Mouse (Mus musculus) hindbrain, embryonic 10.5 days (tissue): ENCODE measurements around the gene Usp11. TPM values are rescaled to one million over a fixed set of nuclear protein-coding genes. Genes with fewer than 3 reads are reported as not detected.
"Not testable (repeated sequence)": the region's sequence is repeated elsewhere in the genome, so short reads cannot be mapped to it uniquely, and the experiment has no call there.

Source experiments
- DNase-seq: peaks from one replicate; pipeline ENCODE4 v3.0.0-alpha.2; 2017; ENCODE audit warnings: low spot score
- H3K27ac ChIP-seq: fragments of 300-500 bp; sonication (generic); 2 replicates; pipeline ENCODE4 v1.5.1; 2016; ENCODE audit warnings: mild to moderate bottlenecking, moderate library complexity
- H3K27me3 ChIP-seq: fragments of 300-500 bp; sonication (generic); 2 replicates; pipeline ENCODE4 v1.6.1; 2016; ENCODE audit warnings: mild to moderate bottlenecking; ENCODE audit not compliant: poor library complexity, insufficient read depth, severe bottlenecking
- H3K36me3 ChIP-seq: fragments of 300-500 bp; sonication (generic); 2 replicates; pipeline ENCODE4 v1.6.1; 2016; ENCODE audit warnings: mild to moderate bottlenecking, moderate library complexity
- H3K4me1 ChIP-seq: fragments of 300-500 bp; sonication (generic); replicated peaks from 2 replicates; pipeline ENCODE4 v1.6.1; 2016; ENCODE audit warnings: mild to moderate bottlenecking
- H3K4me3 ChIP-seq: fragments of 300-500 bp; sonication (generic); 2 replicates; pipeline ENCODE4 v1.5.1; 2016; ENCODE audit warnings: mild to moderate bottlenecking, moderate library complexity
- H3K9me3 ChIP-seq: fragments of 300-500 bp; sonication (generic); 2 replicates; pipeline ENCODE4 v1.6.1; 2016; ENCODE audit warnings: mild to moderate bottlenecking, moderate library complexity
- WGBS: fragments of 180-500 bp; shearing (Covaris S2); methylation state at CpG from one replicate; pipeline ENCODE4 v1.1.7; 2016; 5-methylcytosine and 5-hydroxymethylcytosine counted together
- polyA plus RNA-seq: library from polyadenylated mRNA; unstranded; fragments of >200 nt; fragmentation: Nextera tagmentation; extraction: Ambion mirVana; gene quantifications from 2 replicates; pipeline ENCODE4 v1.2.1, GENCODE M21; 2016

Usp11 gene
- polyA plus RNA-seq, 1 experiment from 2014 or later = 76.7 TPM

- H3K27ac ChIP-seq = no peak overlapping the region
- H3K4me3 ChIP-seq = no peak overlapping the region
- H3K27me3 ChIP-seq = no peaks in the 10 kb centered on the region
- 88% methylated on average over 4 of the region's 4 CpGs for WGBS
- no peaks in the 10 kb centered on the region for H3K4me1 ChIP-seq
- H3K9me3 ChIP-seq = 0 out of 2 replicates have a peak, but pooled peaks cover 2% of the 10 kb centered on the region
- no peak for DNase-seq
- H3K36me3 ChIP-seq = peaks cover 83% of the 10 kb centered on the region
Observed at GRCm38 (mm10) chrX:20695842-20696241, 7.9 kb upstream of the Usp11 start.

GRCm38 (mm10) chrX:20704295-20705082 is 783 bp downstream of the Usp11 start:
- H3K9me3 ChIP-seq = 0 out of 2 replicates have a peak, but pooled peaks cover 2% of the 10 kb centered on the region
- DNase-seq = peak; percentile 81
- 14% methylated on average over 32 of the region's 32 CpGs for WGBS

GRCm38 (mm10) chrX:20705083-20705402 is 1.3 kb downstream of the Usp11 start:
- peaks cover 8% of the 10 kb centered on the region; the same call in 1 of the 2 replicates for H3K36me3 ChIP-seq
- H3K27ac ChIP-seq = peak overlapping the region; percentile 90
- DNase-seq = no peak
- H3K27me3 ChIP-seq = no peaks in the 10 kb centered on the region
- H3K9me3 ChIP-seq = 0 out of 2 replicates have a peak, but pooled peaks cover 2% of the 10 kb centered on the region
- no peaks in the 10 kb centered on the region for H3K4me1 ChIP-seq
- 35% methylated on average over 3 of the region's 3 CpGs for WGBS
- H3K4me3 ChIP-seq = peak overlapping the region; percentile 68

More at GRCm38 (mm10) chrX:20704295-20705082, 783 bp downstream of the Usp11 start:
- no peaks in the 10 kb centered on the region for H3K27me3 ChIP-seq
- peak overlapping the region; percentile 90 for H3K27ac ChIP-seq
- H3K4me1 ChIP-seq = no peaks in the 10 kb centered on the region
- peaks cover 11% of the 10 kb centered on the region for H3K36me3 ChIP-seq
- H3K4me3 ChIP-seq = peak overlapping the region; percentile 68

GRCm38 (mm10) chrX:20728681-20729080 is 25.0 kb downstream of the Usp11 start:
- Histone ChIP-seq H3K4me3 (no peak overlapping the region), H3K27me3 (no peaks in the 10 kb centered on the region), H3K27ac (no peak overlapping the region), H3K4me1 (no peaks in the 10 kb centered on the region), H3K9me3 (no peaks in the 10 kb centered on the region), H3K36me3 (no peaks in the 10 kb centered on the region)
- 79% methylated on average over 5 of the region's 5 CpGs for WGBS
- no peak for DNase-seq

GRCm38 (mm10) chrX:20730048-20730447 is 26.3 kb downstream of the Usp11 start:
- not testable (repeated sequence) for H3K4me1 ChIP-seq, H3K9me3 ChIP-seq, DNase-seq, H3K27me3 ChIP-seq, H3K4me3 ChIP-seq, H3K27ac ChIP-seq, H3K36me3 ChIP-seq
- 44% methylated on average over 10 of the region's 10 CpGs for WGBS

- H3K27me3 ChIP-seq = no peaks in the 10 kb centered on the region
- DNase-seq = no peak
- no peaks in the 10 kb centered on the region for H3K9me3 ChIP-seq
- no peak overlapping the region for H3K27ac ChIP-seq
- no peaks in the 10 kb centered on the region for H3K4me1 ChIP-seq
- H3K4me3 ChIP-seq = no peak overlapping the region
- H3K36me3 ChIP-seq = no peaks in the 10 kb centered on the region
- WGBS = 93% methylated on average over 4 of the region's 4 CpGs
Observed at GRCm38 (mm10) chrX:20736479-20736878, 32.8 kb downstream of the Usp11 start.

- no peaks in the 10 kb centered on the region for H3K9me3 ChIP-seq
- no peaks in the 10 kb centered on the region for H3K36me3 ChIP-seq
- WGBS = 92% methylated on average over 2 of the region's 2 CpGs
- DNase-seq = no peak
- no peaks in the 10 kb centered on the region for H3K27me3 ChIP-seq
- no peak overlapping the region for H3K4me3 ChIP-seq
- no peak overlapping the region for H3K27ac ChIP-seq
- H3K4me1 ChIP-seq = no peaks in the 10 kb centered on the region
Observed at GRCm38 (mm10) chrX:20748829-20749228, 45.1 kb downstream of the Usp11 start.

GRCm38 (mm10) chrX:20761201-20761600 is 57.5 kb downstream of the Usp11 start:
- 87% methylated on average over 4 of the region's 4 CpGs for WGBS

More at GRCm38 (mm10) chrX:20761201-20761600, 57.5 kb downstream of the Usp11 start:
- no peaks in the 10 kb centered on the region for H3K9me3 ChIP-seq
- no peaks in the 10 kb centered on the region for H3K4me1 ChIP-seq
- H3K36me3 ChIP-seq = no peaks in the 10 kb centered on the region
- no peak overlapping the region for H3K4me3 ChIP-seq
- no peaks in the 10 kb centered on the region for H3K27me3 ChIP-seq
- H3K27ac ChIP-seq = no peak overlapping the region
- DNase-seq = no peak

Other genes with a start within 250 kb of the Usp11 start
- 0.09 TPM in 1 of 2 replicates, not detected in the other for gene Rgn, start 154.1 kb upstream of the Usp11 start, polyA plus RNA-seq
- 89.3 and 103 TPM in 2 replicates for gene Rbm10, start 86.4 kb upstream of the Usp11 start, polyA plus RNA-seq
- gene Ndufb11, start 86.3 kb upstream of the Usp11 start, polyA plus RNA-seq = 186 and 210 TPM in 2 replicates
- 261 and 307 TPM in 2 replicates for gene Uba1, start 45.6 kb upstream of the Usp11 start, polyA plus RNA-seq
- gene Cdk16, start 16.0 kb upstream of the Usp11 start, polyA plus RNA-seq = 125 and 144 TPM in 2 replicates
- 103 and 115 TPM in 2 replicates for gene Araf, start 93.9 kb downstream of the Usp11 start, polyA plus RNA-seq
- gene Timp1, start 166.3 kb downstream of the Usp11 start, polyA plus RNA-seq = 10.3 and 10.6 TPM in 2 replicates
- gene Syn1, start 217.1 kb downstream of the Usp11 start, polyA plus RNA-seq = 5.1 and 11.8 TPM in 2 replicates
- gene Cfp, start 227.6 kb downstream of the Usp11 start, polyA plus RNA-seq = 2.8 and 3.2 TPM in 2 replicates
- gene Elk1, start 246.7 kb downstream of the Usp11 start, polyA plus RNA-seq = 11.1 and 12.4 TPM in 2 replicates